Mouse (Mus musculus) MEL (cell line): Measurements from ENCODE around the gene Otop1. TPM values are rescaled to one million over a fixed set of nuclear protein-coding genes. Genes with fewer than 3 reads are reported as not detected.

ENCODE experiments used
- DNase-seq: peaks from one replicate; pipeline ENCODE4 v3.0.0; 2011; ENCODE audit warnings: low read depth, low spot score
- H3K27ac ChIP-seq: 2 replicates; pipeline ENCODE4 v1.5.1; 2012; ENCODE audit warnings: low read depth, mild to moderate bottlenecking, control low read depth, low read length, moderate library complexity; ENCODE audit not compliant: control insufficient read depth
- H3K27me3 ChIP-seq, 2 experiments: fragments of 150-350 bp in 1 of 2; sonication (generic) in 1 of 2; 2 replicates each; pipeline ENCODE4 v1.6.1; 2012; ENCODE audit warnings: low read length in 2 of 2, mild to moderate bottlenecking in 2 of 2, improper control_type of control experiment in 1 of 2, moderate library complexity in 1 of 2; ENCODE audit not compliant: insufficient read depth in 2 of 2, control insufficient read depth in 1 of 2
- H3K36me3 ChIP-seq, 2 experiments: 2 replicates each; pipeline ENCODE4 v1.6.1; 2012 to 2014; ENCODE audit warnings: low read length in 2 of 2, improper control_type of control experiment in 1 of 2, inconsistent platforms in 1 of 2, mild to moderate bottlenecking in 1 of 2; ENCODE audit not compliant: insufficient read depth in 2 of 2, control insufficient read depth in 1 of 2
- H3K4me1 ChIP-seq, 2 experiments: fragments of 150-350 bp in 1 of 2; sonication (generic) in 1 of 2; 2 replicates each; pipeline ENCODE4 v1.6.1; 2012; ENCODE audit warnings: low read length in 2 of 2, improper control_type of control experiment in 1 of 2, mild to moderate bottlenecking in 1 of 2; ENCODE audit not compliant: insufficient read depth in 2 of 2, control insufficient read depth in 1 of 2
- H3K4me3 ChIP-seq, 2 experiments: fragments of 150-350 bp in 1 of 2; sonication (generic) in 1 of 2; 2 replicates each; pipeline ENCODE4 v1.5.1; 2012; ENCODE audit warnings: low read depth in 2 of 2, low read length in 2 of 2, mild to moderate bottlenecking in 2 of 2, moderate library complexity in 2 of 2, control low read depth in 1 of 2, improper control_type of control experiment in 1 of 2; ENCODE audit not compliant: control insufficient read depth in 1 of 2, insufficient read depth in 1 of 2
- H3K79me2 ChIP-seq: 2 replicates; pipeline ENCODE4 v1.6.1; 2012; ENCODE audit warnings: mild to moderate bottlenecking, low read length, moderate library complexity; ENCODE audit not compliant: control insufficient read depth, poor library complexity, insufficient read depth
- H3K9ac ChIP-seq: 2 replicates; pipeline ENCODE4 v1.6.1; 2012; ENCODE audit warnings: low read depth, mild to moderate bottlenecking, control low read depth, low read length, moderate library complexity; ENCODE audit not compliant: control insufficient read depth, poor library complexity, severe bottlenecking
- H3K9me3 ChIP-seq: fragments of 150-350 bp; sonication (generic); replicated peaks from 2 replicates; pipeline ENCODE4 v1.6.1; 2012; ENCODE audit warnings: mild to moderate bottlenecking, low read length, improper control_type of control experiment, moderate library complexity; ENCODE audit not compliant: insufficient read depth
- BHLHE40 ChIP-seq: IDR thresholded peaks from 2 replicates; pipeline ENCODE4 v1.6.1; 2012; ENCODE audit warnings: low read depth, mild to moderate bottlenecking, inconsistent platforms, low read length, improper control_type of control experiment, borderline replicate concordance
- CHD1 ChIP-seq: IDR thresholded peaks from 2 replicates; pipeline ENCODE4 v1.6.1; 2012; ENCODE audit warnings: low read depth, mild to moderate bottlenecking, inconsistent platforms, low read length, improper control_type of control experiment
- CTCF ChIP-seq, 3 experiments: IDR thresholded peaks in 2 of 3; conservative IDR thresholded peaks in 1 of 3; 2 replicates each; pipeline ENCODE4 v1.5.1; 2011 to 2012; ENCODE audit warnings: low read length in 3 of 3, low read depth in 2 of 3, mild to moderate bottlenecking in 2 of 3, improper control_type of control experiment in 1 of 3, inconsistent platforms in 1 of 3, mixed read lengths in 1 of 3, moderate library complexity in 1 of 3; ENCODE audit not compliant: control insufficient read depth in 1 of 3, insufficient read depth in 1 of 3, poor library complexity in 1 of 3, severe bottlenecking in 1 of 3
- E2F4 ChIP-seq: IDR thresholded peaks from 2 replicates; pipeline ENCODE4 v1.6.1; 2011; ENCODE audit warnings: low read depth, low read length, improper control_type of control experiment, borderline replicate concordance
- ELF1 ChIP-seq: IDR thresholded peaks from 2 replicates; pipeline ENCODE4 v1.6.1; 2014; ENCODE audit warnings: low read depth, mild to moderate bottlenecking, inconsistent platforms, low read length, improper control_type of control experiment, moderate library complexity
- EP300 ChIP-seq, 2 experiments: IDR thresholded peaks; 2 replicates each; pipeline ENCODE4 v1.6.1; 2011; ENCODE audit warnings: improper control_type of control experiment in 2 of 2, low read length in 2 of 2, low read depth in 1 of 2, mild to moderate bottlenecking in 1 of 2
- ETS1 ChIP-seq: IDR thresholded peaks from 2 replicates; pipeline ENCODE4 v1.6.1; 2012; ENCODE audit warnings: low read depth, mild to moderate bottlenecking, inconsistent platforms, low read length, improper control_type of control experiment, moderate library complexity
- HCFC1 ChIP-seq: IDR thresholded peaks from 2 replicates; pipeline ENCODE4 v1.6.1; 2012; ENCODE audit warnings: low read depth, mild to moderate bottlenecking, inconsistent platforms, low read length, improper control_type of control experiment, moderate library complexity
- JUND ChIP-seq: IDR thresholded peaks from 2 replicates; pipeline ENCODE4 v1.6.1; 2011; ENCODE audit warnings: low read depth, mild to moderate bottlenecking, improper control_type of control experiment, low read length
- KAT2A ChIP-seq: conservative IDR thresholded peaks from 2 replicates; pipeline ENCODE4 v1.6.1; 2012; ENCODE audit warnings: low read depth, low read length, improper control_type of control experiment, inconsistent platforms
- MAFK ChIP-seq: IDR thresholded peaks from 2 replicates; pipeline ENCODE4 v1.6.1; 2011; ENCODE audit warnings: low read depth, mild to moderate bottlenecking, low read length, improper control_type of control experiment, borderline replicate concordance
- MAX ChIP-seq: IDR thresholded peaks from 2 replicates; pipeline ENCODE4 v1.6.1; 2011; ENCODE audit warnings: low read length, improper control_type of control experiment
- MAZ ChIP-seq: IDR thresholded peaks from 2 replicates; pipeline ENCODE4 v1.6.1; 2012; ENCODE audit warnings: low read depth, mild to moderate bottlenecking, inconsistent platforms, low read length, improper control_type of control experiment
- MEF2A ChIP-seq: IDR thresholded peaks from 2 replicates; pipeline ENCODE4 v1.6.1; 2014; ENCODE audit warnings: low read depth, mild to moderate bottlenecking, inconsistent platforms, low read length, improper control_type of control experiment; ENCODE audit not compliant: poor library complexity, insufficient replicate concordance, severe bottlenecking; ENCODE audit errors: extremely low read depth
- MXI1 ChIP-seq: IDR thresholded peaks from 2 replicates; pipeline ENCODE4 v1.6.1; 2011; ENCODE audit warnings: mild to moderate bottlenecking, low read depth, low read length, improper control_type of control experiment
- MYB ChIP-seq: IDR thresholded peaks from 2 replicates; pipeline ENCODE4 v1.6.1; 2011; ENCODE audit warnings: mild to moderate bottlenecking, low read depth, low read length, improper control_type of control experiment
- MYC ChIP-seq: IDR thresholded peaks from 2 replicates; pipeline ENCODE4 v1.6.1; 2011; ENCODE audit warnings: low read depth, mild to moderate bottlenecking, low read length, improper control_type of control experiment, moderate library complexity
- NELFE ChIP-seq: IDR thresholded peaks from 2 replicates; pipeline ENCODE4 v1.6.1; 2011; ENCODE audit warnings: low read depth, low read length, improper control_type of control experiment
- NRF1 ChIP-seq: IDR thresholded peaks from 2 replicates; pipeline ENCODE4 v1.6.1; 2014; ENCODE audit warnings: low read depth, mild to moderate bottlenecking, inconsistent platforms, low read length, improper control_type of control experiment, moderate library complexity; ENCODE audit not compliant: poor library complexity, insufficient read depth, severe bottlenecking
- POLR2A ChIP-seq, 2 experiments: IDR thresholded peaks; 2 replicates each; pipeline ENCODE4 v1.6.1; 2011 to 2012; ENCODE audit warnings: low read length in 2 of 2, mild to moderate bottlenecking in 2 of 2, control low read depth in 1 of 2, improper control_type of control experiment in 1 of 2, low read depth in 1 of 2, moderate library complexity in 1 of 2; ENCODE audit not compliant: control insufficient read depth in 1 of 2, insufficient read depth in 1 of 2, poor library complexity in 1 of 2
- POLR2AphosphoS2 ChIP-seq: IDR thresholded peaks from 2 replicates; pipeline ENCODE4 v1.6.1; 2011; ENCODE audit warnings: low read length, improper control_type of control experiment
- POLR2AphosphoS5 ChIP-seq: IDR thresholded peaks from 2 replicates; pipeline ENCODE4 v1.6.1; 2012; ENCODE audit warnings: low read depth, borderline replicate concordance, mild to moderate bottlenecking, inconsistent platforms, low read length, moderate library complexity, mixed read lengths
- RAD21 ChIP-seq: IDR thresholded peaks from 2 replicates; pipeline ENCODE4 v1.6.1; 2011; ENCODE audit warnings: mild to moderate bottlenecking, low read depth, low read length, improper control_type of control experiment
- RCOR1 ChIP-seq: IDR thresholded peaks from 2 replicates; pipeline ENCODE4 v1.6.1; 2012; ENCODE audit warnings: low read depth, mild to moderate bottlenecking, inconsistent platforms, low read length, improper control_type of control experiment
- SIN3A ChIP-seq: IDR thresholded peaks from 2 replicates; pipeline ENCODE4 v1.6.1; 2012; ENCODE audit warnings: low read length, improper control_type of control experiment, inconsistent platforms
- SMC3 ChIP-seq: IDR thresholded peaks from 2 replicates; pipeline ENCODE4 v1.6.1; 2011; ENCODE audit warnings: low read depth, low read length, improper control_type of control experiment
- TAL1 ChIP-seq: IDR thresholded peaks from 2 replicates; pipeline ENCODE4 v1.6.1; 2012; ENCODE audit warnings: mild to moderate bottlenecking, inconsistent platforms, low read length, moderate library complexity, mixed read lengths
- TBP ChIP-seq: IDR thresholded peaks from 2 replicates; pipeline ENCODE4 v1.8.0; 2011; ENCODE audit warnings: low read depth, low read length, improper control_type of control experiment
- TCF12 ChIP-seq: IDR thresholded peaks from 2 replicates; pipeline ENCODE4 v1.6.1; 2014; ENCODE audit warnings: low read depth, mild to moderate bottlenecking, inconsistent platforms, low read length, improper control_type of control experiment, moderate library complexity
- UBTF ChIP-seq: IDR thresholded peaks from 2 replicates; pipeline ENCODE4 v1.6.1; 2012; ENCODE audit warnings: low read depth, mild to moderate bottlenecking, inconsistent platforms, low read length, improper control_type of control experiment, moderate library complexity, borderline replicate concordance; ENCODE audit not compliant: insufficient read depth
- USF1 ChIP-seq: IDR thresholded peaks from 2 replicates; pipeline ENCODE4 v1.6.1; 2014; ENCODE audit warnings: low read depth, mild to moderate bottlenecking, inconsistent platforms, low read length, improper control_type of control experiment, moderate library complexity
- USF2 ChIP-seq, 2 experiments: IDR thresholded peaks; 2 replicates each; pipeline ENCODE4 v1.6.1; 2011 to 2012; ENCODE audit warnings: improper control_type of control experiment in 2 of 2, low read length in 2 of 2, borderline replicate concordance in 1 of 2, inconsistent platforms in 1 of 2, low read depth in 1 of 2, mild to moderate bottlenecking in 1 of 2; ENCODE audit not compliant: insufficient read depth in 1 of 2
- ZC3H11A ChIP-seq: IDR thresholded peaks from 2 replicates; pipeline ENCODE4 v1.6.1; 2012; ENCODE audit warnings: low read depth, mild to moderate bottlenecking, inconsistent platforms, low read length, improper control_type of control experiment
- ZKSCAN1 ChIP-seq: IDR thresholded peaks from 2 replicates; pipeline ENCODE4 v1.6.1; 2012; ENCODE audit warnings: low read depth, mild to moderate bottlenecking, inconsistent platforms, low read length, improper control_type of control experiment, moderate library complexity
- ZMIZ1 ChIP-seq: IDR thresholded peaks from 2 replicates; pipeline ENCODE4 v1.6.1; 2012; ENCODE audit warnings: low read depth, mild to moderate bottlenecking, inconsistent platforms, low read length, improper control_type of control experiment, moderate library complexity
- ZNF384 ChIP-seq: IDR thresholded peaks from 2 replicates; pipeline ENCODE4 v1.6.1; 2012; ENCODE audit warnings: low read depth, mild to moderate bottlenecking, inconsistent platforms, low read length, improper control_type of control experiment
- polyA plus RNA-seq, 2 experiments: library from polyadenylated mRNA; stranded (reverse) in 1 of 2; unstranded in 1 of 2; fragments of >175 nt in 1 of 2; fragments of >200 nt in 1 of 2; gene quantifications; 2 replicates each; pipeline versions ENCODE4 v1.2.1 to v1.2.4; 2012; ENCODE audit warnings: low replicate concordance in 2 of 2, low read depth in 1 of 2; ENCODE audit not compliant: insufficient read length in 2 of 2, insufficient read depth in 1 of 2, missing spikeins in 1 of 2
- total RNA-seq: library from RNA; depleted of rRNA; stranded (reverse); fragments of 300-350 nt; gene quantifications from 2 replicates; pipeline ENCODE4 v1.2.3, GENCODE M21; 2012

The Otop1 gene
- total and polyA plus RNA-seq, 3 experiments: 0.08 TPM; not detected in 2

- Histone ChIP-seq H3K4me1 (no peaks in the 10 kb centered on the region; a peak in 1 of 4 replicates), H3K9me3 (no peaks in the 10 kb centered on the region), H3K79me2 (no peaks in the 10 kb centered on the region), H3K27ac (no peak overlapping the region), H3K9ac (peak overlapping the region; percentile 2; the same call in 1 of the 2 replicates), H3K36me3 (no peaks in the 10 kb centered on the region), H3K4me3 (peak overlapping the region; percentile 29 to 31; a peak in 3 of 4 replicates), H3K27me3 (peaks cover 1 to 3% of the 10 kb centered on the region in 2 experiments; a peak in 2 of 4 replicates)
- DNase-seq: peak; percentile 93
- no peak for TF ChIP-seq MYC
- no peak for TF ChIP-seq KAT2A
- peak; percentile 85 for TF ChIP-seq ZC3H11A
- TF ChIP-seq MEF2A: no peak
- no peak for TF ChIP-seq MYB
- TF ChIP-seq ETS1: no peak
- no peak for TF ChIP-seq POLR2AphosphoS2
- TF ChIP-seq ZKSCAN1: no peak
- TF ChIP-seq ZMIZ1: no peak
- no peak for TF ChIP-seq ZNF384
- TF ChIP-seq USF1: peak; percentile 54; the same call in 1 of the 2 replicates
- TF ChIP-seq USF2 (IDR thresholded peaks at IDR 0.05; ENCODE audit: borderline replicate concordance in 1 of 2, insufficient read depth in 1 of 2, low read depth in 1 of 2, low read length in 2 of 2): no peak
- no peak for TF ChIP-seq RCOR1
- peak; percentile 74 for TF ChIP-seq SMC3
- TF ChIP-seq MAFK: no peak
- no peak for TF ChIP-seq CHD1
- peak; percentile 80 to 99 (median 99) for TF ChIP-seq CTCF (IDR thresholded peaks at IDR 0.05 in 2 of 3, conservative IDR thresholded peaks at IDR 0.05 in 1 of 3; ENCODE audit: control insufficient read depth in 1 of 3, insufficient read depth in 1 of 3, low read depth in 2 of 3, low read length in 3 of 3, poor library complexity in 1 of 3, severe bottlenecking in 1 of 3)
- TF ChIP-seq NELFE: no peak
- no peak for TF ChIP-seq UBTF
- TF ChIP-seq NRF1: no peak
- no peak for TF ChIP-seq POLR2AphosphoS5
- no peak for TF ChIP-seq MXI1
- no peak for TF ChIP-seq POLR2A (IDR thresholded peaks at IDR 0.05; ENCODE audit: control insufficient read depth in 1 of 2, insufficient read depth in 1 of 2, low read depth in 1 of 2, low read length in 2 of 2, poor library complexity in 1 of 2)
- TF ChIP-seq ELF1: no peak
- TF ChIP-seq EP300 (IDR thresholded peaks at IDR 0.05; ENCODE audit: low read depth in 1 of 2, low read length in 2 of 2): no peak
- no peak for TF ChIP-seq TAL1
- TF ChIP-seq TCF12: no peak
- no peak for TF ChIP-seq E2F4
- TF ChIP-seq MAX: peak; percentile 22; the same call in 1 of the 2 replicates
- TF ChIP-seq SIN3A: no peak
- no peak for TF ChIP-seq HCFC1
- TF ChIP-seq RAD21: peak; percentile 89
- TF ChIP-seq MAZ: no peak
- no peak for TF ChIP-seq JUND
- TF ChIP-seq TBP: no peak
- no peak for TF ChIP-seq BHLHE40
Measured at GRCm38 (mm10) chr5:38307255-38308101, 31.7 kb downstream of the Otop1 start.
